Mouse (Mus musculus) yolk sac, embryonic 10.5 days (tissue): ENCODE measurements around the gene Ccdc61.
"Not testable (repeated sequence)": the region's sequence is repeated elsewhere in the genome, so short reads cannot be mapped to it uniquely, and the experiment has no call there.

ENCODE experiments used
- DNase-seq: peaks from one replicate; pipeline ENCODE4 v3.0.0-alpha.2; 2017; ENCODE audit warnings: low spot score

The Ccdc61 gene

DNA sequence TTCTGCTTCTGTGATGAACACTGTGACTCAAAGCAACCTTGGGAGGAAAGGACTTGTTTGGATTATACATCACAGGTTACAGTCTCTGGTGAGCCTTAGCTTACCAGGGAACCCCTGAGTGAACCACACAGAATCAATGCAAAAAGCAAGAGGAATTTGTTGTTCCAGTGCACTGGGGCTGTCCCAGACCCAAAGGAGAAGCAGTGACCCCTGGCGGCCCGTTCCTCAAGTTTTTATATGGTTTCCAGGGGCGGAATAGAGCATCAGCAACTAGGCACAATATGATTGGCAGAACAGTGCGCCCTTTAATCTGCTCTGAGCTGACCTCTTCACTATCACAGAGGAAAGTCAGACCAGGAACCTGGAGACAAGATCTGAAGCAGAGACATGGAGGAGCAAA is 6.0 kb upstream of the Ccdc61 start:
- no peak for DNase-seq

DNA sequence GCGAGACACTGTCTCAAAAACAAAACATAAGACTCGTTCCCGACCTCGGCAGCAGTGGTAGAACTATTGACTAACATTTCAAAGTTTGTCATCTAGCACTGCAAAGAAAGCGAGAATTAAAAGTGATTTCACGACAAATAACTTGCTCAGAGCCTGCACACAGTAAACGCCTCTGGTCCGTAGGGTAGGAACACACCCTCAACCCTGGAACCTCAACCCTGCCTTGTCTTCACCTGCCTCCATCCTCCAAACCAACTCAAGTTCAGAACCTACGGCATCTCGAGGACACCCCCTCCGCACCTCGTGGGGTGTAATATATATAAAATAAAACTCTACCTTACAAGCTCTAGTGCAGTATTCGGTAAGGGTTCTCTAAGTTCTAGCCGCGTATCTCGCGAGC is 418 bp downstream of the Ccdc61 start:
- no peak for DNase-seq

DNA sequence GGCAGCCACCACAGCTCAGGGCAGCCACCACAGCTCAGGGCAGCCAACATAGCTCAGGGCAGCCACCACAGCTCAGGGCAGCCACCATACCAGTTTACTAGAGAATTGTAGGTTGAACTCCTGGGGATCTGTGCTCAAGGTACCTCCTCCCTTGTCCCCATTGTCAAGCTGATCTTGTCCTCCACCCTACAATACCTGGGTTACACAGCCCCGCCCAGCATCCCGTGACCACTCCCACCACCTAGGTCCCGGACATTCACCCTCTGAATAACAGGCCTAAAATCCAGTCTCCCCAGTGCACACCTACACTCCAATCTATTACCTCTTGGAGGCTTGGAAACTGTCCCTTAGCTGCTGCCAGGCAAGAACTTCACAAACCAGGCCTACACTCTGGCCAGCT is 5.2 kb downstream of the Ccdc61 start:
- DNase-seq, result no peak

DNA sequence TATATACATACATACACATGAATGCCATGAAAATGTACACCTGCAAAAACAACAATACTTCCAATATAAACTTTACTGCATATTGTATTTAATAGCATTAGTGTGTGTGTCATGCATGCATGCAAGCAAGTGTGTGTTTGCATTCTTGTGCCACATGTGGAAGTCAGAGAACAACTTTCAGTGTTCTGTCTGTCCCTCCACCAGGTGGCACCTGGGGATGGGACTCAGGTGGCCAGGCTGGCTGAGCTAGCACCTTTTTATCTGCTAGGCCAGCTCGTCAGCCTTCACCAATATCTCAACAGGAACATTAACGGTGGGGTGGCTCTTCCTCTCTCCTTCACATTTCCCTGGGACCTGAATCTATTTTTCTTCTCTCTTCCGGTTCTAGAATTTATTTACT is 7.7 kb downstream of the Ccdc61 start:
- no peak for DNase-seq

DNA sequence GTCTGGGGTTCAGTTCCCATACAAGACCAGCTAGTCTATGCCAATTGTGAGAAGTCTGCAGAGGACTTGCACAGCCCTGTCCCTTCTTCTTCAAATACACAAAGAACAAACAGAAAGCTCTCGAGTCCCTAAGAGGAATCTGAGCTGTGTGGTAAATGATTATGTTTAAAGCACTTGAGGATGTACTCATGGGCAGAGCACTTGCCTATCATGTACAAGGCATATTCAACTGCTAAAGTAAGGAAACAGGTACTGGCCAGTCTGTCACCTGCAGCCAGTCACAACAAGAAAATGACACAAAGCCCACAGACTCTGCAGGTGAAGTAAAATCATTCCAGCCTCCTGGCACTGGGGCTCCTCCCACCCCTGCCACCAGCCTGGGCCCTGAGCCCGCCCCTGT is 9.7 kb downstream of the Ccdc61 start:
- DNase-seq, result no peak

DNA sequence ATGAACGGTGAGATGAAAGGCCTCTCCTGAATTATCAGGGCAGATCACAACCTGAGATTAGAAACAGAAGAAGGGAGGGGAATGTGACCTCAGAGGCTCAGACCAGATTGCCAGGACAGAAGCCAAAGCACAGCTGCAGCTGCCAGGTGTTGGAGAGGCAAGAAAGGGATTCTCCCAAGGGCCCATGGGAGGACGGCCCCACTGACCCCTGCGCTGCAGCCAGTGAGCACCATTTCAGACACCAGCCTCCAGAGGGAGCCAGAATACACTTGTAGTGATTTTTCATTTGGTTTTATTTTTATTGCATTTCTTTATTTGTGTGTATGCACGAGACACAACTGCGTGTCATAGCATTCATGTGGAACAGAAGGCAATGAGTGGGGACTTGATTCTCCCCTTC is 13.7 kb downstream of the Ccdc61 start:
- no peak for DNase-seq

DNA sequence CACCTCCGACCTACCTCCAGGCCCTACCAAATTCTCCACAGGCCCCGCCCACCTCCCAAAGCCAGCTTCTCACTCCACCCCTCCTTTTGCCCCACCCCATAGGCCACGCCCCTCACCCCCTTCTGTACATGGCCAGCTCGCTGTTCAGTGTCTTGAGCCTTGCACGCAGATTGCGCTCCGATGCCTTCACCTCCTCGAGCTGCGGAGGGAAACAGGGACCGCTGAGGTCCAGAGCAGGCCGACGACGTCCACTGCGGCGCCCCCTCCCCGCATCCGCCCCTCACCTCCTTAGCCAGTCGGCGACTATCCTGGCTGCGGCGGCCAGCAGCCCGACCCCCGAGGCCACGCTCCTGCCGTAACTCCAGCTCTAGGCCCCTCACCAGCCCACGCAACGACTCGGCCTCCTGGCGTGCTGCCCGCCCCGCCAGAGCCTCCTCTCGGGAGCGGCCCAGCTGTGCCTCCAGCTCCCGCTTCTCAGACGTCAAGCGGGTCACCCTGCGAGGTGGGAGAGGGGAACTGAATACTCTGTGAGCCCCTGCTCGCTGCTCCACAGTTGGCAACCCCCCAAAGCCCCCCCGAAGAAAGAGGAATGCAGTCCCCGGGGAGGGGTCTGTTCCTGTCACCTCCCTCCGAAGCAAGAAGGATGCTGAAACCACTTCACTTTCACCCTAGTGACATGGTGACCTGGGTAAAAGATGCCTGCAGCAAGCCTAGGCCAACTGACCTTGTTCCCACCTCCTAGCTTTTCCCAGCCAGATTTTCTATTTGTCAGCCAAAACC is 16.4 kb downstream of the Ccdc61 start:
- peak; percentile 48 for DNase-seq

DNA sequence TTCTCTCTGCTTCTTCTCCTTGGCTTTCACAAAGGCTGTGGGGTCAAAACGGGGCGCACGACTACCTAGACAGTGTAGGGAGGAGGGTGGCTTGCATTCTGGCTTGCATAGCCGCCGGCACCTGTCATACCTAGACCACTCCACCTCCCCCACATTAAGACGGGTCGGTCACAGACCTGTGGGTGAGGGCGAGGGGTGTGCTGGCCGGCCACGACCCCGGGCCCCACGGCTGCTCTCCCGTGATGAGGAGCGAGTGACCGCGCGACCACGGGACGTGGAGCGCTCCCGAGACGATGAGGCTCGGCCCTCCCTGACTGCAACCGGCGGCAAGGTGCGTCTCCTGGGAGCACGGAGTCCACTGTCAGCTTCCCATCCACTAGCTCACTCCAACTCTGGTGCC is 17.2 kb downstream of the Ccdc61 start:
- DNase-seq, result no peak

DNA sequence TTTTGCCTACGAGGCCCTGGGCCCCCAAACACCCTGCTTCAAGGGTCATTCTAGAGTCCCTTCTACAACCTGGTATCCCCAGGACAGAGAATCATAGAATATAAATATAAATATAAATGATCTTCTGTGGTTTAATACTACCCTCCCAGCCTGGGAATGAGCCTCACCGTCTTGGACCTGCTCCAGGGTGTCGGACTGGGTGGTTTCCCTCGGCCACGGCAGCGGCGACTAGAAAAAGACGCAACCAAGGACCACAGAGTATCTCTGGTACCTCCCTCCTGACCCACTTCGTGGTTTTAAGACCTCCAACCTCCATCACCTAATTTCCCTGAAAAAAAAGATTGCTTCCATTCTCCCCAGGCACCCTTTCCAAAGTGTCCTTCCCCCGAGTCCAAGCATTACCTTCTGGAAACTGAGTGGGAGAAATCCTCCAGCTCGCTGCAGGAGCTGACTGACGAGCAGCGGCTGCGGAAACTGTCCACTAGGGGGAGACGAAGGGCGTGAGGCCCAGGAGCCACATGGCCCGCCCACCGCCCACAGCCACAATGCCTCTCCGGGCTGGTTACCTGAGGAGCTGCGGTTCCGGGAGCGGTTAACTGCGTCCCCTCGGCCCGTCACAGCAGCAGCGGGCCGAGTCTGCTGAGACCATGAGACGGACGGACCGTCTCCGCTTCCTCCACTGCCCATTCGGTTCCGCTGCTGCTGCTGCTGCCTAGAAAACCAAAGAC is 18.2 kb downstream of the Ccdc61 start:
- DNase-seq, result peak; percentile 79

DNA sequence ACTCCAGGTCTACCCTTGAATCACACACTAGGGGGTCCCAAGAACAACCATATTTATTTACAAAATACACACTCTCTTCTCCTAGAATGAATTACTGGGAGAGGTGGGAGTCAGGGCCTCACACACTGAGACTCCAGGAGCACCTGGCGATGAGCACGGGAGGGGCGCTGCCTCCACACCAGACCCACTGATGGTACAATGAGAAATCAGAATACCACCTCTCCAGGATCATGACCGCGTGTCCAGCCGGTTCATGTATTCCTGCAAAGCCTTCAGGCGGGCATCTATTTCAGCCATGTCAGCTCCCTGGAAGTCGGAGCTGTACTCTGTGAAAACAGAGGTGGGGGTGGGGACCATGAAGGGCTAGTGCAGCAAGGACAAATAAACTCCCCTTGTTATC is 19.4 kb downstream of the Ccdc61 start:
- DNase-seq, result no peak

DNA sequence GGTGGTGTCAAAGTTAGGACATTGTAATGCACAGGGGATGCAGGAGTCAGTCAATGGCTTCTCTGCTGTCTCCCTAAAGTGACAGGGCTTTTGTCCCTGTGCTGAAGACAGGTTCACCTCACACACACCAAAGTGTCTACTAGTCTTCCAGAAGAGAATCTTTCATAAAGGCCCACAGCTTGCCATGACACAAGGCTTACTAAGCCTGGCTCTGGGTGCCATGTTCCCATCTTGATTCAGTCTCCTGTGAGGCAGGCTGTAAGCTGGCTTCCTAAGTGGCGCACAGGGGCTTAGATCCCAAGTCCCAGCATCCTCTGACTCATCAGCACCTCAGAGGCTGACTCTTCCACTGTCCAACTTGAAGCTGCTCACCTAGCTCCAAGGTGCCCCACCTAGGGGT is 23.3 kb downstream of the Ccdc61 start:
- no peak for DNase-seq

DNA sequence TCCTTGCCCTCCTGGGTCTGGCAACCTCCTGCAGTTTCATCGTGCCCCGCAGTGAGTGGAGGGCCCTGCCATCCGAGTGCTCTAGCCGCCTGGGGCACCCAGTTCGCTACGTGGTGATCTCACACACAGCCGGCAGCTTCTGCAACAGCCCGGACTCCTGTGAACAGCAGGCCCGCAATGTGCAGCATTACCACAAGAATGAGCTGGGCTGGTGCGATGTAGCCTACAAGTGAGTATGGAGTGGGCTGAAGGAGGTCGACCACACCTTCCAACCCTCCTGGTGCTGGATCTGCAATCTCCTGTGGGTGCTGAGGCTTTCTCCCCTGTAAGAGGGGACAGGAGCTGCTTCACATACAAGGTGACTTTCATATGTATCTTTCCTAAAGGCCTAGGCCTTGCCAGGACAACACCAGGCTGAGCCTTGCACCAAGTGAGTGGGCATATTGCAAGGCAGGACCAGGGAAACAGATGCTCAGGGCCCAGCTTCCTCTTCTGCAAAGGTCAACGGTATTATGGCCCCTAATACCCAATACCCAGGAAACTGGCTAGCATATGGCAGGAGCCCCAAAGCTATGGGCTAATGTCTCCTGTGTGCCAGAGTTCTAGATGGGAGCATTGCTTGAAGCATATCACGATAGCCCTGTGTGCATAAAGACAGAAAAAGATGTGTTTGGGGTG is 25.3 kb downstream of the Ccdc61 start:
- no peak for DNase-seq

DNA sequence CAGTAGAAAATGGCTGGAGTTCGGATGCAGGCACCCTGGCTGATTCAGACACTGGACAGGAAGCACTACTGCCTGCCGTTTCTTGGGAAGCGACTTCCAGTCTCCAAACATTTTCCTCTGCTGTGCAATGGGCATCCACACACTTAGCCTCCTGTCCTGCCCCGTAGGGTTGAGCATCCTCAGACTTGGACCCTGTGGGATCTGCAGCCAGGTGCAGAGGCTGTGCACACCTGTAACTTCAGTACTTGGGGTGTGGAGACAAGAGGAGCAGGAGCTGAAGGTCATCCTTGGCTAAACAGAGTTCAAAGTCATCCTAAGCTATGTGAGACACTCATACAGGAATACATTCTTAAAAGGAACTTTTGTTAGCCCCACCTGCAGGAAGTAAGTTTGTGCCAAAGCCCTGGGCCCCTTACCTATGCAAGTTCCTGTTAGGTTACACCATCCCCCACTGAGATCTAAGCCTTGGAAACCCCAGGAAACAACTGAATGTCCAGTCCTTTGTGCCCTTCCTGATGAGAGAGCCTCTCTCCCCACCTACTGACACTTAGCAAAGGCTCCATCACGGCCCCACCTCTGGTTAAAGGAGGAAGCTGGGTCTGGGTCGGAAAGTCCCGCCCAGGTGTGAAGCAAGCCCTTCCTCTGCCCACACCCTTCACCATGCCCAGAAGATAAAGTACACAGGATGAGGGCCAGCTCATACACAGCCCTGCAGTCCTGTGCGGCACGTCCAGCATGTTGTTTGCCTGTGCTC is 26.0 kb downstream of the Ccdc61 start:
- no peak for DNase-seq

DNA sequence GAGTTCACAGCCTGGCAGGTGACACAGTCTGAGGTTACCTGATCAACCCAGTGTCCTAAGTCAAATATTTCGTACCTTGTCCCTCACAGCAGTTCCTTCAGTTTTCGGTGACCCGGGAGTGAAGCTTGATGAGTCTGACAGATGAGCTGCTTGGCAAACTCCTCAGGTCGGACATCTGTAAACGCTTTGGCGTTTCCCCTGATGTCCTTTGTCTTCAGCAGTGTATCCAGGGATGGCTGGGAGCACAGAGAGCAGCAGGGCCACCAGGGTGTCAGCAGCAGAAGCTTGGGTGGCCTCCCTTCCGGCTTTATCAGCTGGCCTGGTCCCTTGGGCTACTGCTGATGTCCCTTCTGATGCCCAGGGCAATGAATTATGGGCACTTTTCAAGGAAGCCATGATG is 31.5 kb downstream of the Ccdc61 start:
- DNase-seq, result no peak

DNA sequence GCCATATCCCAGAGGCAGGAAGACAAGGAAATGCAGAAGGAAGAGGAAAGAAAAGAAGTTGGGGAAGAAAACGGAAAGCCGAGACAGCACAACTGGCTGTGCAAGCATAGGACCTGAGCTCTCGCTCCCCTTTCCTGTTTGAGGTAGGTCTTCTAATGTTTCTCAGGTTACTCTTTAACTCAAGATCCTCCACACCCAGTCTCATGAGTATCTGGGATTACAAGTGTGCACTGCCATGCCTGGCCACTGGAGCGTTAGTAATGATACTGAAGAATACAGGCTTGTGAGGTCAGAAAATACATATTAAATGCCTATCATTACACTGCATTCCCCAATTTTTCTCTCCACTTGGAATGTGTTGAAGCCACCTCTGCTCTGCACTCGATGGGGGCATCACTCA is 34.8 kb downstream of the Ccdc61 start:
- no peak for DNase-seq

DNA sequence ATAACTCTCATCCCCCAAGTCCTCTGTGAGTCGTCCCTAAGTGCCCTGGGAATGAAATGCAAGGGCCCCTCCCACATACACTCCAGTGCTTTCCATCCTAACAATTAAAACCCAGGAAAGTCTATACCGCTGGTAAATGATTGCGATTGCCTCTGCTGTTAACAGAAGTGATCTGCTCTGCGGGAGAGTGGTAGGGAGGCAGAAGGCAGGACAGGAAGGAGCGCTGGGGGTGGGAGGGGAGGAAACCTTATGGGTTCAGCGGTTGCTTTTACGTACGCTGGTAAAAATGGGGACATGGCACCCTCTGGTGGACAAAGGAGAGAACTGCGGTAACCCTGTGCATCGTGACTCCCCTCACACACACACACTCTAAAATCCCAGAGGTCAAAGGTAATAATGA is 37.0 kb downstream of the Ccdc61 start:
- peak; percentile 77 for DNase-seq

DNA sequence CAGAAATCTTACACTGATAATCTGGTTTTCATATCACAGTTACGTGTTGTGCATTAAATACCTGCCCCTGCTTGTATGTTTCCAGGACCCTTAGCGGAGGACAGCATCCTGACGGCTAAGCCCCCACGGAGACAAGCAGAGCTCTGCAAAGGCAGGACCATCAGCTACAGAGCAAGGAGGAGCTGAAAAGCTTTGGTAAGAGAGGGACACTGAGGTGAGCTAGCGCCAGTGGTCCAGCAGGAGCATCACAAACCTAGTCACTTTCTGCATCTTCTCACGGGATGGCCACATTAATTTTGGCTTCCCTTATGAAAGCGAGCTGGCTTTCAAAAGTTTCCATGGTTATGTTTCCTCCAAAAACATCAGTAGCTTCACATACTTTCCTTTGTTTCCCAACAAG is 37.4 kb downstream of the Ccdc61 start:
- no peak for DNase-seq

DNA sequence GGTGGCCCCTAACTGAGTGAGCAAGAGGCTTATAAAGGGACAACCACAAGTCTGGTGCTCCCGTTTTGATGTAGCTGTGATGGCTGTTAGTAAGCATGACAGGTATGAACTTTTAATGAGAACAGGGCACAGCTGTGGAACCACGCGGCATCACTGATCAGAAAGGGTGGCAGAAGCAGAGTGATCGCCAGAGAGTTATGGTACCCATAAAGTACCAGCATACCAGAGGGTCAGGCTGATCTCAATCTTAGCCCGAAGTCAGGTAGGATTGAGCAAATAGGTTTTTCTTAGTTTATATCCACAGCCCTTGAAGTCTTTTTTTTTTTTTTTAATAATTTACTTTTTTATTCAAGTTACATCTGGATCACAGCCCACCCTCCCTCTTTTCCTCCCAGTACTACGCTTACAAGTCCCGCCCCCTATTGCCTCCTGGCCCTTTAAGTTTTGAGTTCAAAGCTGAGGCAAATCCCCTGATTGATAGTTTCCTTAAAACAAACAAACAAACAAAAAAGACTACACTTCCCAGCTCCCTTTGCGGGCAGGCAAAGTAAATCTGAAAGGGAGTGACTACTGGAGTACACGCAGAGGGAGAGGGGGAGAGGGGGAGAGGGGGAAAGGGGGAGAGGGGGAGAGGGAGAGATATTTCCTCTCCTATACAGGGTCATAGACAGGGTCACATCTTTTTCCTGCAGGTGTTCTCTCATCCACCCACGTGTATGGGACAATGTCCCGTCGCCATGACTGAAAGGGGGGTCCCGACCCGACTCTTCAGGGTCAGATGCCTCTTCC is 38.0 kb downstream of the Ccdc61 start:
- no peak for DNase-seq

DNA sequence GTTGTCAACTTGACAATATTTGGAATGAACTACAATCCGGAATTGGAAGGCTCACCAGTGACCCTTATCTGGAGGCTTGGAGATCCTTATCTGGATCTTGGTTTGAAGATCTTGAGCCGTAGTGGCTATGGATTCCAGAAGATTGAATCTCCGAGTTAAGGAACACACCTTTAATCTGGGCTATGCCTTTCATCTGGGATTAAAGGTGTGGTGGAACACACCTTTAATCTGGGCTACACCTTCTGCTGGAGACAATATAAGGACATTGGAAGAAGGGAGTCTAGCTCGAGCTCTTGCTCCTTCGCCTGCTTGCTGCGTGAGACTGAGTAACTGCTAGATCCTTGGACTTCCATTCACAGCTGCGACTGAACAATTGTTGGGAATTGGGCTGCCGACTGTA is 39.2 kb downstream of the Ccdc61 start, which contains the start of gene Pglyrp1:
Pglyrp1 (plus strand) TSS at position 301 of the 400 bp plus-strand sequence.
- not testable (repeated sequence) for DNase-seq

DNA sequence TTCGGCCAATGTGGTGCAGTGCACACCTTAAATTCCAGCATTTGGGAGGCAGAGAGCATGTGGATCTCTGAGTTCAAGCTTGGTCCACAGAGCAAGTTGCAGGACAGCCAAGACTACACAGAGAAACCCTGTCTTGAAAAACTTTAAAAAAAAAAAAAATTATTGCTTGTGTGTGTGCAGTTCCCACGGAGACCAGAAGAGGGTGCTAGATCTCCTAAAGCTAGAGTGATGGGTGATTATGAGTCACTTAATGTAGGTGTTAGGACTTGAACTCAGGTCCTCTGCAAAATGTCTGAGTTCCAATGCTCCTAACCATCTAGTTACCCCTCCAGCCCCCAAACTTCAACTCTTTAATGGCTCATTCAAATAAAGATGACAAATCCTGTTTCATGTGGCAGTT is 41.7 kb downstream of the Ccdc61 start:
- DNase-seq, result no peak

DNA sequence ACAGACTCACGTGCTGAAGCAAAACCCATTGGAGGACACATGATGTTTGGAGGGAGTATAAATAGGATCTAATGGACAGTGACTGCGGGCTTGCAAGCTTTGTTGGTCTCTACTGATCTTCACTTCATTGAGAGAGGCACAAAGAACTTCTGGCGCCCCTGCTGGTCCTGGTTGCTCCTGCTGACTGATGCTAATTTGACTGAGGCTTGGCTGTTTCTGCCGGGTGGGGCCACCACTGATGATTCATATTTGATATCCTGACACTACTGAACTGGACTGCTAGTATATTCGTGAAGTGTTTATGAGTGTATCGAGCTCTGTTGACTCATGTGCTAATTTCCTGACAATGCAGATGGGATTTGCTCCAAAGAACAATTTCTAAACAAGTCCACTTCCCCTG is 47.4 kb downstream of the Ccdc61 start:
- DNase-seq, result no peak
